Mouse (Mus musculus) effector memory CD4-positive, alpha-beta T cell, adult 5 months (primary cell): ENCODE measurements around the gene Gm8126. TPM values are rescaled to one million over a fixed set of nuclear protein-coding genes. Genes with fewer than 3 reads are reported as not detected.

ENCODE experiments used
- polyA plus RNA-seq: library from polyadenylated mRNA; unstranded; fragments of 100-300 nt; shearing (Covaris generic); gene quantifications from one replicate; pipeline ENCODE4 v1.2.1, GENCODE M21; 2017

The Gm8126 gene
- 0.29 TPM for polyA plus RNA-seq

DNA sequence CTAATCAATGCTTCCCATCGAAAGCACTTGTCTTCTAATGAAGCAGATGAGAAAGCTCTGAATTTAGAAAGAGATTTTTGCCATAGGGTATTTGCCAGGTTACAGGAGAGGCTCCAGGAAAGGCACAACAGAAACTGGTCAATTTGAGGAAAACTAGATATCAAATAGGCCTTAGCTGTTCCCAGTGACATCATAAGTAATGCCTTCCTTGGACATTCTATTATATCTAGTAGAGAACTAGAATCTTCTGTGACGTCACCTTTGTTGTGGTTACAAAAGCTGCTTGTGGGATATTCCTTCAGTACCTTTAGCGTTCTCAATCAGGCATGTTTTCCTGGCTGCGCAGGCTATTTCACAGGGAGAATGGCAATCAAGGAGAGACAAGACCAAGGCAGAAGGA lies at the start of gene Gm8126:
Gene Gm8126 (plus strand): TSS at position 301 of the 400 bp plus-strand sequence.

DNA sequence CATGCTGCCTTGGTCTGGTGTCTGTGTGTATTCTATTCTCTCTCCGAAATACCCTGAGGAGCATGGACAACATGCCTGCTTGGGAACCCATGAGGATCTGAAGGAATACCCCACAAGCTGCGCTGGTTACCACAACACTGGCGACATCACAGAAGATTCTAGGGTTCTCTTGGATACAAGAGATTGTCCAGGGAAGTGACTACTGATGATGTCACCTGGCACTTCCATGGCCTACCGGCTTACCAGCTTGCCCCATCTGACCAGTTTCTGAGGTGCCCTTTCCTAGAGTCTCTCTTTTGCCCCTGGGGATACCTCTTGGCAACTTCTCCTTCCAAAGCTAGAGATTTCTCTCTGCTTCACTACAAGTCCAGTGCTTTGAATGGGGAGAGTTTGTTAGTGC lies 23.2 kb upstream of the Gm8126 start, which contains the start of gene Gm8122:
Gene Gm8122 (minus strand): TSS at position 101 of the 400 bp plus-strand sequence.

GRCm38 (mm10) chr14:43274986-43275511 lies 16.6 kb downstream of the Gm8126 start, which contains the start of gene Gm9732:
TSS of gene Gm9732 (plus strand) at chr14:43275036.

GRCm38 (mm10) chr14:43293503-43293902 lies 35.1 kb downstream of the Gm8126 start, which contains the start of gene Gm8127:
TSS of gene Gm8127 (minus strand) at chr14:43293832.

Other genes starting within 250 kb of the Gm8126 start
- not detected for gene Gm10376, start 243.0 kb upstream of the Gm8126 start, polyA plus RNA-seq
- gene Gm8094, start 182.0 kb upstream of the Gm8126 start, polyA plus RNA-seq, result 0.55 TPM
- gene Gm8104, start 158.0 kb upstream of the Gm8126 start, polyA plus RNA-seq, result not detected
- gene Gm7233, start 78.8 kb upstream of the Gm8126 start, polyA plus RNA-seq, result not detected
- not detected for gene Gm8122, start 23.3 kb upstream of the Gm8126 start, polyA plus RNA-seq
- gene Gm9732, start 16.4 kb downstream of the Gm8126 start, polyA plus RNA-seq, result 0.31 TPM
- gene Gm8127, start 35.2 kb downstream of the Gm8126 start, polyA plus RNA-seq, result not detected
- gene 1700001F09Rik, start 89.2 kb downstream of the Gm8126 start, polyA plus RNA-seq, result not detected
- gene Gm8138, start 157.7 kb downstream of the Gm8126 start, polyA plus RNA-seq, result not detected